Mouse (Mus musculus): Measurements from ENCODE around the gene Clvs2.

Gene Clvs2

GRCm38 (mm10) chr10:33624131-33624879 is at the start of gene Clvs2:
TSS of gene Clvs2 (minus strand) at chr10:33624769.
- in situ Hi-C loops (cut with MboI, MseI) = no loop called here

- in situ Hi-C loops (cut with MboI, MseI) = no loop called here
These were observed 28.6 kb upstream of the Clvs2 start for GRCm38 (mm10) chr10:33653142-33653541.

DNA sequence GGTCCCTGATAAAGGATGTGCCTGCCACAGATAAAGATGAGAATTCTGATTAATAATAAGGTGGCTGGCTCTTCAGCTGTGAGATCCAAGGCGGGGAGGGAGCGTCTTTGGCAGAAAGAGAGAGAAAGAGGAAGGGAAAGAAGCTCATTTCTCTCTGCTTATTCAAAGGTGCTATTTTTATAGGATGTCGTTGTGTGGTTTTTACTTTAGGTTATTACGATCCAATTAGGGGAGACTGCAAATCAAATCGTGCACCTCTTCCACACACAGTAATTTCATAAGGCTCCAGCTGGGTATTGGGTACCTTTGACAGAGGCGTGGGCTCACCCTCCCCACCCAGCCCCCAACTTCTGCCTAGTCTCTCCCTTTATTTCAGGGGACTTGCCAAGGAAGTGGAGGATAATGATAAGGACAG is 985 bp downstream of the Clvs2 start:
- in situ Hi-C loops (cut with MboI, MseI) = no loop called here

- in situ Hi-C loops (cut with MboI, MseI) = no loop called here
These were observed 1.9 kb downstream of the Clvs2 start for GRCm38 (mm10) chr10:33622700-33623099.

DNA sequence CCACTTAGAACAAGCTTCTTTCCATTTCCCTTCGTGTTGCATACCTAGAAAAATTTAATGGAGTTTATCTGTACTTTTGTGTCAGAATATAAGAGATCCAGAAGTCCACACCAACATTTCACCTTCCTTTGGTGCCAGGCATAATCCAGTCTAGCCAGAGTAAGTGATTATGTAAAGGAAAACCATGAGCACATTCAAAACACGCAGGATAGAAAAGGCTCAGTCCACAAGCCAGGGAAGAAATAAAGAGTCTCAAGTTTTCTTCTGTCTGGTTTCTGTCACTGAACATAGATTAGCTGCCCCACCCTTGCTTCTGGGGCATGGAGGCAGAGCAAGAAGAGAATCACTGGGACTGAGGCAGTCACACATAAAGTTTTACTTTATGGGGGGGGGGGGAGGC is 8.4 kb downstream of the Clvs2 start:
- in situ Hi-C loops (cut with MboI, MseI) = no loop called here

GRCm38 (mm10) chr10:33613197-33613596 is 11.4 kb downstream of the Clvs2 start:
- in situ Hi-C loops (cut with MboI, MseI) = no loop called here

DNA sequence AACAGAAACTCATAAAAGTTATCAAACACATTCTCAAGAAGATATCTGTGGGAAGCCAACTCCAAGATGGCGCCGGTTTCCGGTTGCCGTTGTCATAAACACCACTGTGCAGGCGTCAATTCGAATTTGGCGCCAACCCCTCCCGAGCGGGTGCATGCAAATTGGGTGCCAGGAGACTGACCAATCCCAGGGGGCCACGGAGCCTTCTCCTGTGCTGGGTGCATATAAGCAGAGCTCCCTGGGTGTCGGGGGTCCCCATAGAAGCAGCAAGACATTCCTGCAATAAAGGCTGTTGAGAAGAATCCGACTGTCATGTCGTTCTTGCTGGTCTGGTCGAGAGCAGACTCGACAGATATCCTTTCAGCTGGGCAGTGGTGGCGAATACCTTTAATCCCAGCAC is 31.8 kb downstream of the Clvs2 start:
- in situ Hi-C loops (cut with MboI, MseI) = no loop called here

DNA sequence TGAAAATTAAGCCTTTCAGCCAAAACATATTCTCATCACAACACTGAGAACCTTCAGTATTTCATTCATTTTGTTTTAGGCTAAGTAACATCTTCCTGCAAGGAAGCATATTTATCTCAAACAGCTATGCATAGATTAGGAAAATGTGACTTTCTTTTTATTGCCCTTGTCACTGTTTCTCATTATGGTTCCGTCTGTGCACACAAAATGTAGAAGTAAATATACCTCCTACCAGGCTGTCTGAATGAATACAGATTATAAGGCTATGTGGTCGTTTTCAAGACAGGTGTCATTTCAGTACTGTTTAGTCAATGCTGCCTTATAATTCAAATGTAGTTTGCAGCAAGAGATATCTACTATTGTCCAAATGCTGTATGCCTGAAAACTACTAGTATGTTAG is 35.8 kb downstream of the Clvs2 start:
- in situ Hi-C loops (cut with MboI, MseI) = no loop called here

GRCm38 (mm10) chr10:33587118-33587517 is 37.5 kb downstream of the Clvs2 start:
- in situ Hi-C loops (cut with MboI, MseI) = no loop called here

- in situ Hi-C loops (cut with MboI, MseI) = no loop called here
These were observed 66.5 kb downstream of the Clvs2 start for GRCm38 (mm10) chr10:33558081-33558480.

- in situ Hi-C loops (cut with MboI, MseI) = no loop called here
These were observed 84.2 kb downstream of the Clvs2 start for GRCm38 (mm10) chr10:33540331-33540730.
